Mouse (Mus musculus) natural killer cell, adult 2 months (primary cell): ENCODE results near the gene Pde11a.

Experiments used
- DNase-seq, 2 experiments: peaks; one replicate each; pipeline ENCODE4 v3.0.0; 2022; ENCODE audit warnings: low spot score in 2 of 2

The Pde11a gene

GRCm38 (mm10) chr2:76338215-76339156, at the start of gene Pde11a:
TSS of gene Pde11a (minus strand) at chr2:76338774.
- DNase-seq: no peak

- DNase-seq: no peak
These were observed 48.0 kb upstream of the Pde11a start for GRCm38 (mm10) chr2:76386531-76386930.

GRCm38 (mm10) chr2:76378646-76379045, 40.1 kb upstream of the Pde11a start:
- DNase-seq: no peak

- DNase-seq: no peak
These were observed 36.1 kb upstream of the Pde11a start for GRCm38 (mm10) chr2:76374544-76375206.

- DNase-seq: no peak
These were observed 33.7 kb upstream of the Pde11a start for GRCm38 (mm10) chr2:76372244-76372643.

GRCm38 (mm10) chr2:76370656-76370922, 32.0 kb upstream of the Pde11a start:
- no peak for DNase-seq

- DNase-seq: peak; percentile 76 to 85
These were observed 31.5 kb upstream of the Pde11a start, which contains the start of gene Rbm45 for GRCm38 (mm10) chr2:76369821-76370655. TSS of gene Rbm45 (plus strand) at chr2:76369984.

- no peak for DNase-seq
These were observed 30.5 kb upstream of the Pde11a start for GRCm38 (mm10) chr2:76368861-76369660.

GRCm38 (mm10) chr2:76367188-76367922, 28.8 kb upstream of the Pde11a start:
- DNase-seq: peak; percentile 66 to 80

- DNase-seq: no peak
These were observed 27.2 kb upstream of the Pde11a start for GRCm38 (mm10) chr2:76365811-76366210.

- no peak for DNase-seq
These were observed 23.5 kb upstream of the Pde11a start for GRCm38 (mm10) chr2:76362111-76362510.

GRCm38 (mm10) chr2:76360226-76360625, 21.7 kb upstream of the Pde11a start, which contains the start of gene Cyct:
TSS of gene Cyct (minus strand) at chr2:76360450.
- no peak for DNase-seq

GRCm38 (mm10) chr2:76347839-76348238, 9.3 kb upstream of the Pde11a start:
- no peak for DNase-seq

- DNase-seq: no peak
These were observed 3.6 kb upstream of the Pde11a start for GRCm38 (mm10) chr2:76342146-76342545.

GRCm38 (mm10) chr2:76334596-76334995, 4.0 kb downstream of the Pde11a start:
- DNase-seq: no peak

GRCm38 (mm10) chr2:76332161-76332805, 6.3 kb downstream of the Pde11a start:
- DNase-seq: no peak

GRCm38 (mm10) chr2:76330081-76330480, 8.5 kb downstream of the Pde11a start:
- DNase-seq: no peak

- DNase-seq: no peak
These were observed 12.4 kb downstream of the Pde11a start for GRCm38 (mm10) chr2:76326161-76326560.

- DNase-seq: no peak
These were observed 14.1 kb downstream of the Pde11a start for GRCm38 (mm10) chr2:76324463-76324862.
